Mouse (Mus musculus) megakaryocyte, embryonic 14.5 days (primary cell): ENCODE results near the gene Mfsd2a.

ENCODE experiments used
- FLI1 ChIP-seq: IDR thresholded peaks from 2 replicates; pipeline ENCODE4 v1.6.1; 2012; ENCODE audit warnings: low read length, inconsistent platforms, mixed read lengths
- GATA1 ChIP-seq: IDR thresholded peaks from 3 replicates; pipeline ENCODE4 v1.6.1; 2012; ENCODE audit warnings: mixed read lengths, low read length, inconsistent platforms, borderline replicate concordance

- no peak for TF ChIP-seq GATA1
- no peak for TF ChIP-seq FLI1
Measured at GRCm38 (mm10) chr4:122909572-122910189, 51.3 kb downstream of the Mfsd2a start.
